Mouse (Mus musculus) liver, adult 2 months (tissue): ENCODE results near the gene Tlnrd1. TPM values are rescaled to one million over a fixed set of nuclear protein-coding genes. Genes with fewer than 3 reads are reported as not detected.

Experiments used
- DNase-seq: peaks from one replicate; pipeline ENCODE4 v3.0.0-alpha.2; 2011; ENCODE audit warnings: low read depth, low spot score; ENCODE audit errors: extremely low read depth
- H3K27ac ChIP-seq: fragments of 200-500 bp; replicated peaks from 2 replicates; pipeline ENCODE4 v1.5.1; 2012; ENCODE audit warnings: low read depth, mild to moderate bottlenecking, control low read depth, inconsistent platforms, low read length; ENCODE audit not compliant: insufficient read depth
- H3K27me3 ChIP-seq: fragments of 200-500 bp; 2 replicates; pipeline ENCODE4 v1.6.1; 2012; ENCODE audit warnings: mild to moderate bottlenecking, moderate library complexity, low read length, inconsistent platforms; ENCODE audit not compliant: control insufficient read depth, insufficient read depth
- H3K36me3 ChIP-seq: fragments of 200-500 bp; 2 replicates; pipeline ENCODE4 v1.6.1; 2012; ENCODE audit warnings: low read length, inconsistent platforms; ENCODE audit not compliant: control insufficient read depth, insufficient read depth
- H3K4me1 ChIP-seq: fragments of 200-500 bp; 2 replicates; pipeline ENCODE4 v1.6.1; 2011; ENCODE audit warnings: low read length; ENCODE audit not compliant: control insufficient read depth, insufficient read depth
- H3K4me3 ChIP-seq: fragments of 200-500 bp; 2 replicates; pipeline ENCODE4 v1.5.1; 2011; ENCODE audit warnings: low read depth, mild to moderate bottlenecking, control low read depth, low read length, moderate library complexity; ENCODE audit not compliant: insufficient read depth
- H3K79me2 ChIP-seq: fragments of 200-500 bp; 2 replicates; pipeline ENCODE4 v1.6.1; 2012; ENCODE audit warnings: inconsistent platforms, mild to moderate bottlenecking, low read length, moderate library complexity; ENCODE audit not compliant: control insufficient read depth, insufficient read depth
- H3K9ac ChIP-seq: fragments of 200-500 bp; 2 replicates; pipeline ENCODE4 v1.6.1; 2012; ENCODE audit warnings: low read depth, mild to moderate bottlenecking, control low read depth, inconsistent platforms, low read length
- CTCF ChIP-seq: fragments of 200-500 bp; IDR thresholded peaks from 2 replicates; pipeline ENCODE4 v1.5.1; 2011; ENCODE audit warnings: low read depth, low read length, control low read depth
- POLR2A ChIP-seq: fragments of 200-500 bp; IDR thresholded peaks from 2 replicates; pipeline ENCODE4 v1.6.1; 2011; ENCODE audit warnings: low read length, control low read depth; ENCODE audit not compliant: insufficient read depth; ENCODE audit errors: extremely low read depth
- WGBS: fragments of 180-500 bp; shearing (Covaris S2); methylation state at CpG from one replicate; pipeline ENCODE4 v1.1.7; 2018; 5-methylcytosine and 5-hydroxymethylcytosine counted together
- polyA plus RNA-seq: library from polyadenylated mRNA; depleted of rRNA; stranded (reverse); fragments of >200 nt; gene quantifications from 2 replicates; pipeline ENCODE4 v1.2.3, GENCODE M21; 2012
- total RNA-seq: library from RNA; depleted of rRNA; stranded (reverse); fragments of >200 nt; gene quantifications from 2 replicates; pipeline ENCODE4 v1.2.3, GENCODE M21; 2014

Gene Tlnrd1
- total and polyA plus RNA-seq, 2 experiments: 1.8 to 4.6 TPM

- Histone ChIP-seq H3K9ac (peak overlapping the region; percentile 85), H3K27ac (peak overlapping the region; percentile 23; the same call in 1 of the 2 replicates), H3K79me2 (peaks cover 11% of the 10 kb centered on the region), H3K4me1 (peaks cover 21% of the 10 kb centered on the region), H3K36me3 (no peaks in the 10 kb centered on the region; the same call in 1 of the 2 replicates), H3K4me3 (peak overlapping the region; percentile 66), H3K27me3 (no peaks in the 10 kb centered on the region)
- no peak for DNase-seq
- TF ChIP-seq POLR2A: no peak
- no peak for TF ChIP-seq CTCF
- 77% methylated on average over 35 of the region's 35 CpGs for WGBS
These were observed 1.9 kb downstream of the Tlnrd1 start for GRCm38 (mm10) chr7:83882150-83882632.

DNA sequence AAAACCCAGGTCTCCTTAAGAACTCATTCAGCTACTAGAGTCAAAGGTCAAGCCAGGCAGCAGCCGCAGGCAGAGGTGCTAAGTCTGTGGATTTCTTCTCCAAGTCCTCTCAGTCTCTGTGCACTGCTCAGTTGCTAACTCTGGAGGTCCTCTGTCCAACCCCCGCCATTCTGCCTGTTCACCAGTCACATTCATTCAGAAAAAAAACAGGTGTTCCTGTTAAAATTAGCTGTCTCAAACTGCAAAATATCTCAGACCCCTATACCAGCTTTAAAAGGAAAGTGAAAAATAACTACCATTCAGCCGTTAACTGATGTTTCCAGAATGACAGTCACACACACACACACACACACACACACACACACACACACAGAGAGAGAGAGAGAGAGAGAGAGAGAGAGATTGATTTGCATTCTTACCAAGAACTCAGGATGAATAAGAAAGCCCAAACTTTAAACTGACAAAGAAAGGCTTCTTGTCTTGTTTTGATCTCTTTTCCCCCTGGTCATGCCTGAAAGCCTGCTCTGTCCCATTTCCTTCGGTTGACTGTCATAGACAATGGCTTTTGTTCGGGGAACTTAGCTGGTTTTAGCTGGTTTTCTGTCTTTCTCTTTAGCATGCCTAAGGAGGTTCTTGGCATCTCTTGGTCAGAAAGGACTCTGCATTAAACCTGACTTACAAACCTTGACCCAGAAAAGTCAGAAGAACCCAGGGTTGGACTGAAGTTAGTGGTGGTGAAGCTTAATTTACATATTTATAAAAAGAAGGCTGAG, 5.2 kb downstream of the Tlnrd1 start:
- Histone ChIP-seq H3K4me3 (no peak overlapping the region), H3K27ac (no peak overlapping the region), H3K36me3 (no peaks in the 10 kb centered on the region; the same call in 1 of the 2 replicates), H3K9ac (no peak overlapping the region), H3K79me2 (peaks cover 11% of the 10 kb centered on the region), H3K27me3 (no peaks in the 10 kb centered on the region), H3K4me1 (peaks cover 25% of the 10 kb centered on the region)
- TF ChIP-seq CTCF: no peak
- DNase-seq: no peak
- 55% methylated on average over 5 of the region's 5 CpGs for WGBS

GRCm38 (mm10) chr7:83877088-83877487, 7.0 kb downstream of the Tlnrd1 start:
- TF ChIP-seq CTCF (peak; percentile 20; the same call in 1 of the 2 replicates), POLR2A (no peak)
- Histone ChIP-seq H3K36me3 (no peaks in the 10 kb centered on the region; the same call in 1 of the 2 replicates), H3K4me3 (no peak overlapping the region), H3K27me3 (no peaks in the 10 kb centered on the region), H3K27ac (no peak overlapping the region), H3K4me1 (peaks cover 18% of the 10 kb centered on the region), H3K79me2 (peaks cover 1% of the 10 kb centered on the region; the same call in 1 of the 2 replicates), H3K9ac (no peak overlapping the region; the same call in 1 of the 2 replicates)
- WGBS: 8% methylated on average over 3 of the region's 3 CpGs
- peak; percentile 60 for DNase-seq

DNA sequence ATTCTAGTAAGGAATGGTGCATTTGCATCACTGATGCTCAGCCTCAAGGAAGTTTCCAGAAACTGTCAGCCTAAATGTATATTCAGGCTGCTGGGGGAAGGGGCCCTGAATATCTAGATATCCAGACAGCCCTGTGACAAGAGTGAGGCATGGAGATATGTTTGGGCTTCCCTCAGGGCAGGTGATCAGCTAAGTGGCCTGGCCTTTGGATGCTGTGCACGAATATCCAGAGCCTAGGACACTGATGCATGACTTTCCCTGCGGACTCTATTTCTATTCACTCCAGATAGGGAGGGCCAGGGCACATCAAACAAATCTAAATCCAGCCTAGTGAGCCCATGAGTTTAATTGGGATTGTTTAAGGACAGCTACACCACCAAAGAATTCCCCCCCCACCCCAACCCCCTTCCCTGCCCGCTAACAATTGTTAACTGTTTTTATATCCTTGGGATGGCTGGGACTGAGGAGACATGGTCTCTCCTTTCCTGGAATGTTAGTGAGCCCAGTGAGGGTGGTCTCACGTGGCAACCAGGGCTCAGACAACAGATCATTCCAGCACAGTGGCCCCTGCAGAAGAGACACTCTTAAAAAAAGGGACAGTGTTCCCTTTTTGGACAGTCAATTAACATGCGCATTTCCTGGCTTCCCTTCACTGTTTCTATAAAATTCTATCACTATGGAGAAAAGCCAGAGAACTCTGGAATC, 14.1 kb downstream of the Tlnrd1 start:
- Histone ChIP-seq H3K4me3 (no peak overlapping the region), H3K27me3 (no peaks in the 10 kb centered on the region), H3K4me1 (no peaks in the 10 kb centered on the region), H3K9ac (no peak overlapping the region), H3K79me2 (no peaks in the 10 kb centered on the region), H3K27ac (no peak overlapping the region), H3K36me3 (no peaks in the 10 kb centered on the region)
- 76% methylated on average over 5 of the region's 5 CpGs for WGBS
- TF ChIP-seq POLR2A (no peak), CTCF (no peak)
- DNase-seq: no peak

DNA sequence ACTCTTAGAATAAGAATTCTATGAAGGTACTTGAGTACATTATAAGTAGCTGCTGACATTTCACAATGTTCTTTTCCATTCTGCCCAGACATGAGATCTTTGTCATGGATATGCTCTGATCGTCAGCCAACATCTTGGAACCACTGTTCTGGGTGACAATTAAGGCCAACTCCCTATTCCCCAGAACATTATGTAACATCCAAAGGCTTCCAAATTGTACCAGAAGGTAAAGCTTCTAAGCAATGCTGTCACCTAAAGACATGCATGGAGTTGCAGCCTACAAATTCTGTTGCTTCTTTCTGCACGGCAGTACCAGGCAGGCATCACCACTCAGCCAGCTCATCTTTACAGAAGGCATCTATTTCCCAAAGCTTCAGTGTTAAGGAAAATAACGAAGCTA, 15.9 kb downstream of the Tlnrd1 start:
- no peak for DNase-seq
- H3K27ac ChIP-seq: no peak overlapping the region
- H3K27me3 ChIP-seq: no peaks in the 10 kb centered on the region
- 87% methylated on average over 3 of the region's 3 CpGs for WGBS
- TF ChIP-seq CTCF (no peak), POLR2A (no peak)
- no peaks in the 10 kb centered on the region for H3K36me3 ChIP-seq
- H3K4me1 ChIP-seq: no peaks in the 10 kb centered on the region
- no peak overlapping the region for H3K4me3 ChIP-seq
- H3K9ac ChIP-seq: no peak overlapping the region
- H3K79me2 ChIP-seq: no peaks in the 10 kb centered on the region
